Mouse (Mus musculus): ENCODE measurements around the gene 2210418O10Rik. TPM values are rescaled to one million over a fixed set of nuclear protein-coding genes. Genes with fewer than 3 reads are reported as not detected.

The 2210418O10Rik gene
- polyA plus RNA-seq (2012; rRNA removed): 0.11 and 0.14 TPM in 2 replicates

GRCm38 (mm10) chr2:176226269-176226668, at the start of gene 2210418O10Rik:
Gene 2210418O10Rik, plus strand, starts transcription at chr2:176226569.

Other genes with a start within 250 kb of the 2210418O10Rik start
- 0.14 and 4.9 TPM in 2 replicates for gene Gm2004, start 76.7 kb upstream of the 2210418O10Rik start, polyA plus RNA-seq (2012; rRNA removed)
- gene Gm11009, start 92.9 kb downstream of the 2210418O10Rik start, polyA plus RNA-seq (2012; rRNA removed): not detected in 2 replicates
- gene Gm14435, start 197.0 kb downstream of the 2210418O10Rik start, polyA plus RNA-seq (2012; rRNA removed): 1.7 TPM in 1 of 2 replicates, not detected in the other